Mouse (Mus musculus): ENCODE measurements around the gene Cela2a. TPM values are rescaled to one million over a fixed set of nuclear protein-coding genes. Genes with fewer than 3 reads are reported as not detected.

The Cela2a gene
- polyA plus RNA-seq, 1 experiment from 2014 or later = 6.9 TPM

GRCm38 (mm10) chr4:141869436-141870215 is 43.7 kb upstream of the Cela2a start:
- no peak overlapping the region for H3K9ac ChIP-seq (ENCODE audit: low read length)
- H3K27me3 ChIP-seq (replicated peaks; ENCODE audit: control insufficient read depth, insufficient read depth, low read length) = no peaks in the 10 kb centered on the region
- no peak overlapping the region for H3K27ac ChIP-seq (ENCODE audit: low read depth)
- DNase-seq (ENCODE audit: low spot score) (no peak), ATAC-seq (replicated peaks; ENCODE audit: low FRiP score, low TSS enrichment, low read depth) (no peak)
- peaks cover 49% of the 10 kb centered on the region for H3K4me1 ChIP-seq (replicated peaks; ENCODE audit: control insufficient read depth, insufficient read depth, low read length)
- no peak overlapping the region for H3K4me3 ChIP-seq (ENCODE audit: low read depth, low read length)
- no peak overlapping the region for H3K4me2 ChIP-seq (ENCODE audit: low read length)
- WGBS = 72% methylated on average over 5 of the region's 5 CpGs
- peaks cover 26% of the 10 kb centered on the region for H3K36me3 ChIP-seq (ENCODE audit: control insufficient read depth, insufficient read depth, low read length)
- H3K9me3 ChIP-seq (ENCODE audit: control insufficient read depth, low read length) = no peaks in the 10 kb centered on the region

- 91% methylated on average over 10 of the region's 10 CpGs for WGBS
- H3K9me3 ChIP-seq (ENCODE audit: control insufficient read depth, low read length) = no peaks in the 10 kb centered on the region
- peaks cover 45% of the 10 kb centered on the region for H3K4me1 ChIP-seq (replicated peaks; ENCODE audit: control insufficient read depth, insufficient read depth, low read length)
- no peak overlapping the region for H3K27ac ChIP-seq (ENCODE audit: low read depth)
- no peak overlapping the region for H3K4me3 ChIP-seq (ENCODE audit: low read depth, low read length)
- no peak overlapping the region for H3K9ac ChIP-seq (ENCODE audit: low read length)
- no peak for ATAC-seq (replicated peaks; ENCODE audit: low FRiP score, low TSS enrichment, low read depth)
- no peaks in the 10 kb centered on the region for H3K27me3 ChIP-seq (replicated peaks; ENCODE audit: control insufficient read depth, insufficient read depth, low read length)
- no peak overlapping the region for H3K4me2 ChIP-seq (ENCODE audit: low read length)
- DNase-seq (ENCODE audit: low spot score) = no peak
- H3K36me3 ChIP-seq (ENCODE audit: control insufficient read depth, insufficient read depth, low read length) = peaks cover 26% of the 10 kb centered on the region
Measured at GRCm38 (mm10) chr4:141868051-141868450, 42.1 kb upstream of the Cela2a start.

DNA sequence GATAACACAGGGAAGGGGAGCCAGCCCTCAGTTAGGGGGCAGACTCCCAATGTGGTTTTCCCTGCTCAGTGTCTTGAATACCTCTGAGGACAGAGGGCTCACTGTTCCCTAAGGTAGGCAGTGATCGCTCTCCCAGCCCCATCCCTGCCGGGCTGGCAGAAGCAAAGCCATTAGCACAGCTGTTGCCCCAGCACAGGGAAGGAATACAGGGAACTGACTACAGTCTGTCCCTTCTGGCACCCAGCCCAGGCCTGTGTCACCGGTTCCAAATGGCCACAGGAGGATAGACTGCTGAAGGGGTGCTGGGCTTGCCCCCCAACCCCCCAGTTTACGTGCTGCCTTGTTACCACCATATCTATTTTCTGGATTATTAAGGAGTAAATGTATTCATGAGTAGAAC is 41.5 kb upstream of the Cela2a start:
- Histone ChIP-seq H3K27me3 (replicated peaks; ENCODE audit: control insufficient read depth, insufficient read depth, low read length) (no peaks in the 10 kb centered on the region), H3K36me3 (ENCODE audit: control insufficient read depth, insufficient read depth, low read length) (peaks cover 26% of the 10 kb centered on the region), H3K4me1 (replicated peaks; ENCODE audit: control insufficient read depth, insufficient read depth, low read length) (peaks cover 40% of the 10 kb centered on the region), H3K9ac (ENCODE audit: low read length) (no peak overlapping the region), H3K9me3 (ENCODE audit: control insufficient read depth, low read length) (no peaks in the 10 kb centered on the region), H3K4me3 (ENCODE audit: low read depth, low read length) (no peak overlapping the region), H3K27ac (ENCODE audit: low read depth) (no peak overlapping the region; the same call in 1 of the 2 replicates), H3K4me2 (ENCODE audit: low read length) (no peak overlapping the region)
- DNase-seq (ENCODE audit: low spot score) (no peak), ATAC-seq (replicated peaks; ENCODE audit: low FRiP score, low TSS enrichment, low read depth) (0 out of 2 replicates have a peak, but pooled peaks have one; percentile 21)
- 39% methylated on average over 4 of the region's 4 CpGs for WGBS

DNA sequence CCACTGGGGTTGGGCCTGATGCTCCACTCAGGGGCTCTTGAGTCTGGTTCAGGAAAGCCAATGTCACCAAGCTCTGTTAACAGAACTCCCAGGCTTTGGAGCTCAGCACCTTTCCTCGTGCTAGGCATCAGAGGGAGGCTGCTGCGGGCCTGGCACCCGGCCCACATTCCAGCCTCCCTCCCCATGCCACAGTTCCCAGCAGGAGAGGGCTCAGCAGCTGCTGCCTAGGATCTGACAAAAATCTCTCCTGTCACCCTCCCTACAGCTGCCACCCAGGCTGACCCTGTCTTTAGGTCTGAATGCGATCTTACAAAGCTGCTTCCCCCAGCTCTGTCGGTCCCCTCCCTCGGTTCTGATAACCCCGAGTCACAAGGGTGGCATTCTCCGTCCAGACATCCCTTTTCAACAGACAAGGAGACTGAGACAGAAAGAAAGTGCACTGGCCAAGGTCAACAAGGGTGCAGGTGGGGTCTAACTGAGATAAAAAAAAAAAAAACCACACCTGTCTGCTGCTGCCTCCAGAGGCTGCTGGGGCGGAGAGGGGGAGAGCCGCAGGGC is 41.1 kb upstream of the Cela2a start:
- H3K27ac ChIP-seq (ENCODE audit: low read depth) = no peak overlapping the region; the same call in 1 of the 2 replicates
- peaks cover 26% of the 10 kb centered on the region for H3K36me3 ChIP-seq (ENCODE audit: control insufficient read depth, insufficient read depth, low read length)
- no peak overlapping the region for H3K4me2 ChIP-seq (ENCODE audit: low read length)
- H3K9me3 ChIP-seq (ENCODE audit: control insufficient read depth, low read length) = no peaks in the 10 kb centered on the region
- no peaks in the 10 kb centered on the region for H3K27me3 ChIP-seq (replicated peaks; ENCODE audit: control insufficient read depth, insufficient read depth, low read length)
- ATAC-seq (replicated peaks; ENCODE audit: low FRiP score, low TSS enrichment, low read depth) (0 out of 2 replicates have a peak, but pooled peaks have one; percentile 11), DNase-seq (ENCODE audit: low spot score) (no peak)
- H3K4me3 ChIP-seq (ENCODE audit: low read depth, low read length) = no peak overlapping the region
- 32% methylated on average over 10 of the region's 10 CpGs for WGBS
- no peak overlapping the region for H3K9ac ChIP-seq (ENCODE audit: low read length)
- peaks cover 35% of the 10 kb centered on the region for H3K4me1 ChIP-seq (replicated peaks; ENCODE audit: control insufficient read depth, insufficient read depth, low read length)

DNA sequence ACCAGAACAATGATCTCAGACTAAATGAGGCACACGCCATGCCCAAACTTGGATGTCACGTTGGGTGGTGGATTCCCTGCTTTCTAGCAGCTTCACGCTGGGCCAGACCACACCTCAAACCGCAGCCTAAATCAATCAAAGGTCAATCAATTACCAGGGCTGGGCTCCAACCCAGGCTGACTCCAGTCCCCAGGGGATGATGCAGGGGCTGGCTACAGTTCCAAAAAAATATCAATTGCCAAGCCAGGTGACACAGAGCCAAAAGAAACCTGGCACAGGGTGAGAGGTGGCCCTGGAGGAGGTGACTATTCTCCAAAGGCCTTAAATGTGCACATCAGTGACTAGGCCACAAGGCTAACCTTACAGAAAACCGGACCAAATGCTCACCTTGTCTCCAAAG is 39.6 kb upstream of the Cela2a start:
- H3K4me2 ChIP-seq (ENCODE audit: low read length) = no peak overlapping the region
- ATAC-seq (replicated peaks; ENCODE audit: low FRiP score, low TSS enrichment, low read depth) = no peak
- peaks cover 28% of the 10 kb centered on the region for H3K4me1 ChIP-seq (replicated peaks; ENCODE audit: control insufficient read depth, insufficient read depth, low read length)
- WGBS = 85% methylated on average over 5 of the region's 5 CpGs
- H3K27me3 ChIP-seq (replicated peaks; ENCODE audit: control insufficient read depth, insufficient read depth, low read length) = no peaks in the 10 kb centered on the region
- DNase-seq (ENCODE audit: low spot score) = no peak
- H3K9me3 ChIP-seq (ENCODE audit: control insufficient read depth, low read length) = no peaks in the 10 kb centered on the region
- no peak overlapping the region for H3K9ac ChIP-seq (ENCODE audit: low read length)
- H3K36me3 ChIP-seq (ENCODE audit: control insufficient read depth, insufficient read depth, low read length) = peaks cover 28% of the 10 kb centered on the region
- H3K4me3 ChIP-seq (ENCODE audit: low read depth, low read length) = no peak overlapping the region
- H3K27ac ChIP-seq (ENCODE audit: low read depth) = no peak overlapping the region

GRCm38 (mm10) chr4:141865006-141865405 is 39.0 kb upstream of the Cela2a start:
- Histone ChIP-seq H3K4me3 (ENCODE audit: low read depth, low read length) (no peak overlapping the region), H3K4me2 (ENCODE audit: low read length) (no peak overlapping the region), H3K4me1 (replicated peaks; ENCODE audit: control insufficient read depth, insufficient read depth, low read length) (peaks cover 28% of the 10 kb centered on the region), H3K27ac (ENCODE audit: low read depth) (no peak overlapping the region), H3K9me3 (ENCODE audit: control insufficient read depth, low read length) (no peaks in the 10 kb centered on the region), H3K36me3 (ENCODE audit: control insufficient read depth, insufficient read depth, low read length) (peaks cover 29% of the 10 kb centered on the region), H3K27me3 (replicated peaks; ENCODE audit: control insufficient read depth, insufficient read depth, low read length) (no peaks in the 10 kb centered on the region), H3K9ac (ENCODE audit: low read length) (no peak overlapping the region)
- WGBS = 96% methylated on average over 5 of the region's 5 CpGs
- DNase-seq (ENCODE audit: low spot score) (no peak), ATAC-seq (replicated peaks; ENCODE audit: low FRiP score, low TSS enrichment, low read depth) (no peak)

GRCm38 (mm10) chr4:141864506-141864905 is 38.5 kb upstream of the Cela2a start:
- ATAC-seq (replicated peaks; ENCODE audit: low FRiP score, low TSS enrichment, low read depth) (no peak), DNase-seq (ENCODE audit: low spot score) (no peak)
- Histone ChIP-seq H3K27me3 (replicated peaks; ENCODE audit: control insufficient read depth, insufficient read depth, low read length) (no peaks in the 10 kb centered on the region), H3K36me3 (ENCODE audit: control insufficient read depth, insufficient read depth, low read length) (peaks cover 34% of the 10 kb centered on the region), H3K4me3 (ENCODE audit: low read depth, low read length) (no peak overlapping the region), H3K9me3 (ENCODE audit: control insufficient read depth, low read length) (no peaks in the 10 kb centered on the region), H3K27ac (ENCODE audit: low read depth) (no peak overlapping the region), H3K4me2 (ENCODE audit: low read length) (no peak overlapping the region), H3K9ac (ENCODE audit: low read length) (no peak overlapping the region), H3K4me1 (replicated peaks; ENCODE audit: control insufficient read depth, insufficient read depth, low read length) (peaks cover 24% of the 10 kb centered on the region)
- WGBS = 92% methylated on average over 8 of the region's 8 CpGs

GRCm38 (mm10) chr4:141863726-141864280 is 37.8 kb upstream of the Cela2a start:
- ATAC-seq (replicated peaks; ENCODE audit: low FRiP score, low TSS enrichment, low read depth) = no peak
- Histone ChIP-seq H3K4me3 (ENCODE audit: low read depth, low read length) (no peak overlapping the region), H3K9me3 (ENCODE audit: control insufficient read depth, low read length) (no peaks in the 10 kb centered on the region), H3K36me3 (ENCODE audit: control insufficient read depth, insufficient read depth, low read length) (peaks cover 37% of the 10 kb centered on the region), H3K4me1 (replicated peaks; ENCODE audit: control insufficient read depth, insufficient read depth, low read length) (peaks cover 21% of the 10 kb centered on the region), H3K27ac (ENCODE audit: low read depth) (no peak overlapping the region), H3K4me2 (ENCODE audit: low read length) (no peak overlapping the region), H3K9ac (ENCODE audit: low read length) (no peak overlapping the region), H3K27me3 (replicated peaks; ENCODE audit: control insufficient read depth, insufficient read depth, low read length) (no peaks in the 10 kb centered on the region)
- no peak for DNase-seq (ENCODE audit: low spot score)
- WGBS = 87% methylated on average over 7 of the region's 7 CpGs

Data from intestine, embryonic 14.5 days (tissue).